Mouse (Mus musculus): Measurements from ENCODE around the gene Acsf3.

Gene Acsf3

DNA sequence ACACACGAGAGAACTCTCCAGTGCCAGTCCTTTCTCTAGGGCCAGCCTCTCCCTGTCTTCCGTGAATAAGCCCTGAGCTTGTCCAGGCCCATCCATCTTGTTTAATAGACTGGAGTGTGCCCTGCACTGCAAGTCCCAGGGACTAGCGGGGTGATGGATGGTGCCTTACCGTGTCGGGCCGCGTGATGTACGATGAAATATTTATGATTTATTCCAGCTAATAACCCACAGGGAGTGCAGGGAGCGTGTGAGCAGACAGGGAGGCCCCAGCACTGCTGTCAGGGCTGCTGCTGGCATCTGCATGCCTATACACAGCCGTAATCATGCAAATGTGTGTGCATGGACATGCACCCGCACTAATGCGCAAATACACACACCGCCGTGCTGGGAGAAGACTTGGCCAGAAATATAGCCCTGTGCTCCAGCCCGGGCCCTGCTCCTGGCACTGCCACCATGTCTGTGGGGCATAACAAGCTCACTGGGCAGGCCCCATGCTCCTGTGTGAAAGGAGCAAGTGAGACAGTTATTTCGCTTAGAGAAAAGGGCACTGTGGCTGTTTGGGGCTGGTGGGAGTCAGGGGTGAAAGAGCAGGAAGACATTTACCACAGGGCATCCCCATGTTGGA is 36.7 kb downstream of the Acsf3 start:
- DNase-seq (ENCODE audit: low spot score), result no peak

DNA sequence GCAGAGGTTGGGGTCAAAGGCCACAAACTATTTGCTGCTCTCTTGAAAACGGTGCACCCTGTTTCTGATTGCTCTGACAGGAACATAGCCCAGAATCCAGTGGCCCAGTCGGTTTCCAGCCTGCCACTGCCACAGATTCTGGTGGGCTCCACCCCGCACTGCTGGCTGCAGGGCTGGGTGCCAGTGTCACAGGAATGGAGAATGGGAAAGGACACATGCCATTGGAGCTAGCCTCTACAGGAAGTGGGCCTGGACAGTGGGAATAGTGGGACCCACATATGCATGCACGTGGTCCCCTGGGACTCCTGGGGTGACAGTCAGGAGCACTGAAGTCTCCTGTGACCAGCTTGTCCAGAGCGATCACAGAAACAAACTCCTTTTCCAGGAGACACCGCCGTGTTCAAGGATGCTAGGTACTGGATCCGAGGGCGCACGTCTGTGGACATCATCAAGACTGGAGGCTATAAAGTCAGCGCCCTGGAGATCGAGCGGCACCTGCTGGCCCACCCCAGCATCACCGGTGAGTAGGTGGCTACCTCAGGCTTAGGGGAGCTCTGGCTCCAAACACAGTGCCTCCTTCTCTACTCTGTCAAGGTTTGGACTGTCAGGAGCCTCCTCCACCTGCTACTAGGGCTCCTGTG is 37.4 kb downstream of the Acsf3 start:
- DNase-seq (ENCODE audit: low spot score), result no peak

DNA sequence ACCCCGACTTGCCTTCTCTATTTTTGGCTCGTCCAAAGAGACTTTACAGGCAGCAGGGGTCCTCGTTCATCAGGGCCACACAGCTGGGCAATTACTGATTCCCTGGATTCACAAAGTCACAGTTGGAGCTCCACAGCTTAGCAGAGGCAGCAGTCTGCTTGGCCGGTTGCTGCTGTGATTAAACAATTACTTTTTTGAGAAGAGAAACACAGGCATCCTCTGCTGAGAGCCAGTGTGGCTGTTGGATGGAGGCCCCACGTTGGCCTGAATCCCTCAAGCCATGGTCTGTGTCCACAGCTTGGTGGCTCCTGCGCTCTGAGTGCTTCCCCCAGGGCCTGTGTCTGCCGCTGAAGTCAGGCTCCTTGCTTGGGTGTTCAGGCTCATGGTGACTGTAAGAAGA is 39.3 kb downstream of the Acsf3 start:
- DNase-seq (ENCODE audit: low spot score), result no peak

DNA sequence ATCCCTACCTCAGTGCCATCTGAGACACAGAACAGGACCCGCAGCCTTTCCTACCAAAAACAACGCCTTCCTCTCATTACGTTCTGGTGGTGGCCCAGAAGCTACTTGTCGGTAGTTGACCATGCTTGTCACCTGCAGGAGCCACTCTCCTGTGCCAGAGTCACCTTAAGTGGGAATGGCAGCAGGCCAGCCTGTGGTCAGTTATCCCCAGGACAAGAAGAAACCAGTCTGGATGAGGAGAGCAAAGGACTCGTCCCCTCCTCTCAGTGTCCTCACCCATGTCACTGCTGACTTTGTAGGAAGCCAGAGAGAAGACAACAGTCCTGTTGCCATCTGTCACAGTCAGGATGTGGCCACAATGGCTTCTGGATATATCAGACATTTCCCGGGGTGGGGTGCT is 41.7 kb downstream of the Acsf3 start:
- no peak for DNase-seq (ENCODE audit: low spot score)

DNA sequence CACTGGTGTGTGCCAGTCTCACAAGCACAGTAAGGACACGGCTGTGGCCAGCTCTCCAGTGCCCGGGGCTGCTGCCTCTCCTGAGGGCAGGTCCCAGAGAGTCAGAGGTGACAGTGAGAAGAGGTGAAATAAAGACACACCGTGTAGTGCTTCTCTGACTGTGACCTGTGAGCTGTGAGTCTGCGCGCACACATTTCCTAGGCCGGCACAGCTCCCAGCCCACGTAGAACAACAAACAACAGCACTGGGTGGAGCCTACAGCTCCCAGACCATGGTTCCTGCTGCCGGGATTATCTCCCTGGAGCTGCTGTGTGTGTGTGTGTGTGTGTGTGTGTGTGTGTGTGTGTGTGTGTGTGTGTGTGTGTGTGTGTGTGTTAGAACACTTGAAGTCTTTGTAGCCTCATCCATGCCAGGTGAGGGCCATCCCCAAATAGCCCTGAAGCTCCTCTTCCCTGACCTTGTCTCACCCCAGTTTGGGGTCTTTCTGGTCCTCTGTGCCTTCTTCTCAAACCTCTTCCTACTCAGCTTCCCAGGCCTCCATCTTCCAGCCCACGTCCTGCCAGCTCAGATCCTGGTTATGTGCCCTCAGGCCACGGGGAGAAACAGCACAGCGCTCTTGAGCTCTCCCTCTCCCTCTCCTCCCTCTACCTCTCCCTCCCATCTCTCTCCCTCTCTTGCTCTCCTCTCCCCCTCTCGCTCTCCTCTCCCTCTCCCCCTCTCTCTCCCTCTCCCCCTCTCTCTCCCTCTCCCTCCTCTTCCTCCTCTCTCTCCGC is 42.6 kb downstream of the Acsf3 start:
- DNase-seq (ENCODE audit: low spot score), result no peak

DNA sequence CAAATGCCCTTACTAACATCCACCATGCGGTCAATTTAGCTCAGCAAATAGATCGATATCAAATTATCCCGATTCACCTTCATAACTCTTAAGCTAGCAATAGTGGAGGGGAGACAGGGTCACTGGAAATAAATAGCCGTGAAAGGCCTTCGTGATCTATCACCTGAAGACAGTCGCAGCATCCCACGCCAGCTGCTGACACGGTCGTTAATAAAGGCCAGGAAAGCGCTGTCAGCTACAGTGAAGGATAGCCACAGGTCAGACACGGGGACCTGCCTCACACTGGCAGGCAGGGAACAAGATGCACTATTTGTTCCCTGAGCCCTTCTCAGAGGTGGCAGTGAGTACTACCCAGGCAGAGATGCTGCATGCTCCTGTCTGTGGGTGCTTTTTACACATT is 44.5 kb downstream of the Acsf3 start:
- no peak for DNase-seq (ENCODE audit: low spot score)

DNA sequence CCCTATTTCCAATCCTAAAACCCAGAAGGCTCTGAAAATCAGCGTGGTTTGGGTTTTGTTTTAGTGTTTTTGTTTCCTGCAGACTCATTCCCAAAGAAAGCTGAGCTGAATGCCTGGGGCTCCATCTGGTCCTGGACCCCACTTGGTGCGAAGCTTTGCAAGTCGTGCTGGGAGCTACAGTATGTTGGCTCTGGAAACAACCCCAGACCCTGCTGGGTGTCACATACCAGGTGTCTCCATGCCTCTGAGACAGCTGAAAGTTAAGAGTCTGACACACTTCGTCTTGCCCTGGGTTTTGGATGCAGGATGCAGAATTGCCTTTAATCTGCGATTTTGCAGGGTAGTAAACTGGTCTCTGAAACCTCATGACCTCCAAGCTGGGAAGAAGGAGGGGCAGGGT is 49.3 kb downstream of the Acsf3 start:
- DNase-seq (ENCODE audit: low spot score), result no peak

DNA sequence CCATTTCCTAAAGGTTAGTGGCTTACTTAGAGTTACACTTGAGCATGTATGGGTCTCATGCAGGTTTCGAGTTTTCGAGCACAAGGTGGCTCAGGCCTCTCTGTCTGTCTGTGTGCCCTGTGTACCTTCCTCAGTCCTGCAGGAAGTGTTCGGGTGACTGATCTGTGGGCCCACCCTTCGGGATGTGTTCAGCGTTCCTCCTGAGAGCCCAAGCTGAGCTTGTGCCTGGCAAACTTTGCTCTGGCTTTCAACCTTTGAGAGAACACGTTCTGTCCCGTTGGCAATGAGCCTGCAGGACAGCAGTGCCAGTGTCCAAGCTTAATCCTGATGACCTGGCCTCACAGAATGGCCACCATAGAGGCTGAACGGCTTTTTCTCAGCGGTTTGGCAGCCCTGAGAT is 49.7 kb downstream of the Acsf3 start:
- DNase-seq (ENCODE audit: low spot score), result no peak

DNA sequence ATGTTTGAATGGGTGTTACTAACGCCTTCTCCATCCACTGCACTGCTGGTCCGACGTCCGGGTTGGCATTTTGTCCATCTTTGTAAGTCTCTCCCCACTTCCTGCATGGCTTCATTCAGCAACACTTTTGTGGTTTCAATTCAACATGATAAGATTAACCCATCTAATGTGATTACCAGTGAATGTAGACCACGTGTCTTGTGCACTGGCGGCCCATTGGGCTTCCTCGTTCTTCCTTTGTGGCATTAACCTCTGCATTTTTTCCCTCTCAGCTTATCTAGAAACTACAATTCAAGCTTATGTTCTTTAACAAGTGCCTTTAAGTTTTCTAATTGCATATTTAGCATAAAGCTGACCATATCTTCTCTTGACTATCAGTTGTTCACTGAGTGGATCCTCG is 50.1 kb downstream of the Acsf3 start:
- DNase-seq (ENCODE audit: low spot score), result no peak

DNA sequence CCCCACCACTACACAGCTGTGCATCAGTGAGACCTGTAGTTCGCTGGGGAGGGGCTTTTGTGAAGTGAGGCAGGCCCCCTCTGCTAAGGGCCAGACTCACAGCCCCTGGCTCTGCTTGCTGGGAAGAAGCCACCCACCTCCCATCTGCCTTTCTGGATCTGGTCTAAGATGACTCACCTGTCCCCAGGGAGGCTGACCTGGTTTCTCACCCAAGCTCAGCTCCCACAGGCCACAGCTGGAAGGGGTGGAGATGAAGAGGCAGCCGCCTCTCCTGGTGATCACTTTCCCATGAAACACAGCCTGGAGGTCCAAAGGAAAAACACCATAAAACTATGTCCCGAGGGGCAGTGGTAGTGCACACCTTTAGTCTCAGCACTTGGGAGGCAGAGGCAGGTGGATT is 54.1 kb downstream of the Acsf3 start:
- DNase-seq (ENCODE audit: low spot score), result no peak

DNA sequence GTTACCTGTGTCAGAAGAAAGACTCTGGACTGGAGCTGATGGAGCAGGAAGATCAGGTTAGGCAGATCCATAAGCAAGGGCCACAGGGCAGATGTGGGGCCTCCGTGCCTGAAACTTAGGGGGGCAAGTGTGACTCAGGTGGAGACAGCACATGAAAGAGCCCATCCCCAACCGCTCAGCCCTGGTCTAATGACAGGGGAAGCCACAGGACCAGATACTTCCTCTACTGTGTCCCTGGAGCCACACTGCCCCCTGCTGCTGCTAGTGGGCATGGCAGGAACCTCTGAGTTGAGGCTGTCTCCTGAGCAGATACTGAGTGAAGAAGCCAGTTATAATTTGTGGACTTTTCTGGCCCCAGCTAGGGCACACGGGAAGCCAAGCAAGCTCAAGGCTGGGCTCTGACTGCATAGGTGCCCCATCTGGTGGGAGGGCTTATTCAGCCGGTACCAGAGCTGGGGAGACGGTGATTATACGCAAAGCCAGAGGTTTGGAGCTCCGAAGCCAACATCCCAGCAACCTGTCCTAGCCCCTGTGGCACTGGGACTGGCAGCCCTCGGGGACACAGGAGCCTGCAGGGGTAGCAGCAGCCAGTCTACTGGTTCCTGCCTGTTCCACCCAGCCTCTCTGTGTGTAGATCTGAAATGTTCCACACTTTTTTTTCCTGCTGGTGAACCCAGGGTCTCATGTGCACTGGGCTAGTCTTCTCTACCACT is 55.2 kb downstream of the Acsf3 start:
- DNase-seq (ENCODE audit: low spot score), result peak; percentile 87

DNA sequence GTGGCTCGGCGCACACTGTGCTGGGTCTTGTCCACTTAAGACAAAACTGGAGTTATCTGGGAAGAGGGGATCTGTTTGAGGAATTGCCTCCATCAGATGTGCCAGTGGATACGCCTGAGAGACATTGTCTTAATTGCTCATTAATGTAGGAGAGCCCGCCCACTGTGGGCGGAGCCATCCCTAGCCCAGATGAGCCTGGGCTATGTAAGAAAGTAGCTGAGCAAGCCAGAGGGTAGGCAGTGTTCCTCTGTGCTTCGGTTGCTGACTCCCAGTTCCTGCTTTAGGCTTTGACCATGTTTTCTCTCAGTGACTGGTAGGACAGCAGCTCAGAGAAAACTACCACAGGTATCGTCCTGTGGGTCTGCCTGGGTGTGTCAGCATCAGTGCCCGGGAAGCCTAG is 59.1 kb downstream of the Acsf3 start:
- no peak for DNase-seq (ENCODE audit: low spot score)

DNA sequence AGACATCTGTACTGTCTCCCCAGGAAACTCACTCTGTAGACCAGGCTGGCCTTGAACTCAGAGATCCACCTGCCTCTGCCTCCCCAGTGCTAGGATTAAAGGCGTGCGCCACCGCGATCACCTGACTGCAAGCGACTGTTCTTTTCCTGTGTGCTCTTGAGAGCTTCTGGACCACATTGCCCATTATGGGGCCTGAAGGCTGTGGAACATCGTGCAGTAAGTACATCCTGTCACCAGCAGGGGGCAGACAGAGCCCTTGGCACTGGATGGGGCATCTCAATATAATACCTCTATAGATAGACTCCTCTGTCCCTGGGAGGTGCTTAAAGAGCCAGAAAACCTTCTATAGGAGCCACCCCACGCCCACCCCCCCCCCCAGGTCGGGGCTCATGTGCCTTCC is 59.7 kb downstream of the Acsf3 start:
- DNase-seq (ENCODE audit: low spot score), result peak; percentile 72

DNA sequence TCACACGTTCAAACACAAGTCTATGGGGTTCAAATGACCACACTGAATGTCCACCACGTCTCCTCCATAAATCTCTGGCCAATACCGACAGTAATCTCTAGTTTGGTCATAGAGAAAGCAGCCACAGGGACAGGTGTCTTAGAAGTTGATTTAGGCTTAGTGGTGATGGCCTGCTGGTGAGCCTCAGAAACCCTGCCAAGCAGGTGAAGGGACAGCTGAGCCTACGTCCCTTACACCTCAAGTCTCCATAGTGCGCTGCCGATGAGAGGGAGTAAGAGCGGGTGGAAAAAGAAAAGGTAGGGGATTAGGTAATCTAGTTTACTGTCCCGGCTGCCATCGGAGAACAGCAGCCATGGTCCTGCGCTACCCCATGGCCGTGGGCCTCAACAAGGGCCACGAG is 60.9 kb downstream of the Acsf3 start:
- DNase-seq (ENCODE audit: low spot score), result no peak

DNA sequence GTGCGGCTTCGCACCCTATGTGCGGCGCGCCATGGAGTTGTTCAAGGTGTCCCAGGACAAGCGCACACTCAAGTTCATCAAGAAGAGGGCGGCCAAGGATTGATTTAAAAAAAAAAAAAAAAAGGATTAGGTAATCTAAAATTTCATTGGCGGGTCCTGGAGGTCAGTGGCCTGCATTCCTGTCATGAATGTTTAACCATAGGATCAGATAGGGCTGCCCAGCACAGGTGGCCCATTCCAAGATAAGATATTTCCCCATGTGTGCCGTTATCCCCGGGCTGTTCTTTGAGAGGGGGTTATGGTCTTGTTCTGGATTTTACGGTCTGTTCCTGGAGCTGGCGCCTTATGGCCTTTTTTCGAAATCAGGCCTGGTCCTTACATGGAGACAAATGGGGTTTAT is 61.4 kb downstream of the Acsf3 start:
- no peak for DNase-seq (ENCODE audit: low spot score)

DNA sequence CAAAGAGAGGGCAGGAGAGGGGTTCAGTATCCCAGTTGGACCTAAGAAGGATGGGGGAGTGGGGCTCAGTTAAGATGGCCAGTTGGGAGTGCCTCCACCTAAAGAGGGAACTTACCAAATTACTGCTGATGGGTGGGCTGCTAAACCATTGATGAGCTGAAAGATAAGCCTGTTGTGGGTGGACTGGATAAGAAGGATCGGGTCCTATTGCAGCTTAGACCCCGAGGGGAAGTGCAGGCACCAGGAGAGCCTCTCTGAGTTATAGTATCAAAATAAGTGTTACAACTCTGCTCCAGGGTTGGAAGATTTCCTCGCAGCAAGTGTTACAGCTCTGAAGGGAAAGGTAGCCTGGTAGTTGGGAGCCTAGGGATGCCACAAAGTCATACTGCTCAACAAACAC is 68.9 kb downstream of the Acsf3 start:
- no peak for DNase-seq (ENCODE audit: low spot score)

DNA sequence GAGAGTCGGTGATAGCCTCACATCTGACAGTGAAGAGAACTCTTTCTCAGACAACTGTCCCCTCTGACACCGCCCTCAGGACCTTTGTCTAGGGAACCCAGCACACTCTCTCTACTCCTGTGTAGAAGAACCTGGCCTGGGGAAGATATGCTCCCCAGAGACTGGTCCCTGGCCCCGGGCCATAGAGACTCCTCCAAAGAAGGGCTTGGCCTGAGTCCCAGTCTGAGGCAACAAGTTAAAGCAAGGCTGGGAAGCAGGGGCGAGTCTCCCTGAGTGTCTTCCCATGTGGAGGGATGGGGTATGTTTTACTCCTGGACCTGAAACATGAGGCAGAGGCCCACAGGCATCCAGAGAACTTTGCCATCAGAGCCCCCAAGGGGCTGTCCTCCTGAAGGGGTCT is 70.4 kb downstream of the Acsf3 start:
- DNase-seq (ENCODE audit: low spot score), result peak; percentile 54

DNA sequence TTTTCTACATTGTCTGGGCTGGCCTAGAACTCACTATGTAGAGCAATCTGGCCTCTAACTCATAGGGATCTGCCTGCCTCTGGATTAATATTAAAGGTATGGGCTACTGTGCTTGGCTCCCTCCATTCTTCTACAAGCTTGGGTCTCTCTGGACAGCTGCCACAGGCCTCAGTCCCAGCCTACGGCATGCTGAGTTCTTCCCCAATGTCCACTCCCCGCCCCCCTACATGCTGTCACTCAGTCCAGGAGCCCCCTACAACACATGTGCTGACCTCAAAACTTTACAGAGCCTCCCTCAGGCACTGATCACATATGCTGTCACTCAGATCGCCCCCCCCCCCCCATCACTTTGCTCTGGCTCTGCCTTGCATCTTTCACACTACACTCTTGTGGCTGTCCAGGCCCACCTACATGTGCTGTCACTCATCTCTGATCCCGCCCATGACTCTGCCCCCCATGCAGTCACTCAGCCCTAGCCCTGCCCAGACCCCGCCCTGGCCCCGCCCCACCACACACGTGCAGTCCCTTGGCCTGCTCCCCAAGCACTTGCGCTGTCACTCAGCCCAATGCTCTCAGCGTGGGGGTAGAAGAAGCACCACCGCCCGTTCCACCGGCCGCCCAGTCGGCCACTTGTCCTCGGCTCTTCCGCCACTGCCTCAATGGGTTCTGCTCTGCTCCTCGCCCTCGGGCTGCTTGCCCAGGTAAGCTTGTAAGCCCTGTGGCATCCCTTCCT is 72.7 kb downstream of the Acsf3 start, which contains the start of gene Cdh15:
Gene Cdh15 (plus strand): TSS at position 138 of the 733 bp plus-strand sequence.
- DNase-seq (ENCODE audit: low spot score), result peak; percentile 33

DNA sequence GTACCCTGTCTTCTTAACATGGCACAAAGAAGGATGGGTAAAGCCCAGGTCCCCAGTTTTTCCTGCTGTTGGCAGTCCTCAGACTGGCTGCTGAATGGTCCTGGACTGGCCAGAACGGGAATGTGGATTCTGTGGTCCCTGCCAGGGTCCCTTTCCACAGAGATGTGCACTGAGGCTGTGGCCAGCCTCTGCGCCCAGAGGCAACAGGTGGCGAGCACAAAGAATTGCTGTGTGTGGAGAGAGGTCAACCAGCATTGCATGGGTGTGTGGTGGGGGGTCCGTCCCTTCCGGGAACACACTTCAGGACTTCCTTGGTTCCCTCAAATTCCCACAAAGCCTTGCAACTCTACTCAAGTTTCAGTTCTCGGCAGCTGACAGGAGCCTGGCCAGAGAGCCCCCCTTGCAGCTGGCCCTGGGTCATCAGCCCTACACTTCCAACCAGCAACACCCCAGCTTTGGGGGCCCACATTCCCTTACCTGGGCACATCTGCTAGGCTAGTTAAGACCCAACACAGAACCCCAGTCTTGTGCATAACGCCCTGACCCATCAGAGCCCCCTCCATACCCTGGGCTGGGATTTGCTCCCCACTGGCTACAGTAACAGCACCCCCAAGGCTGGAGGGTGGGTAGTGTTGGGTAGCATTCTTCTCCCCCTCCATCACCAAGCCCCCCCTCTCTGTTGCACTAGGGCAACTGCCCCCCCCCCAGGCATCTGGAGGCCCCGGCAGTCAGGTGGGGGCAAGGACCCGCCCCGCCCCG is 74.0 kb downstream of the Acsf3 start:
- no peak for DNase-seq (ENCODE audit: low spot score)

DNA sequence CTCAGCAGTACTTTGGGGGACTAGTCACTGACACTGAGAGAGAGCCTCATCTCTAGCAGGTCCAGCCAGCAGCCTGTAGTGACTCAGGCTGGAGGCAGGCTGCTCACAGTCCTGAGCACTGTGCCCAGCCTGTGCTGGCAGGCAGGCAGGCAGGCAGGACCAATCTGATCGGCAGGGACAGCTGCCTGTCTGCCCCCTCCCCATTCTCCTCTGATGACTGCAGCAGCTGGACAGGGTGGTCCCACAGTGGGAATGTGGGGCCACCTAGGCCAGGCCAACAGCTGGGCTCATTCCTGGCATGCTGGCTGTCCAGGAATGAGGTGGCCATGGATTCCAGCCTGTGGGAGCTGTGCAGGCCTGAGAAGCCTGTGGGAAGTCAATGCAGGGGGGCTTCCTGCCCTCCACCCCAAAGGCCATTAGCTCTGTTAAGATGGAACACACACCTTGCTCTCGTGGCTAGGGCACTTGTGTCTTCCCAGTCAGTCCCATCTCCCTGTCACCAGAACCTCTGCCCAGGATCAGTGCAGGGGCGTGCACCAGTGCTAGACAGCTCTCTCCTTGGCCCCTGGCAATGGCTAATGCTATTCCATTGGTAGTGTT is 75.5 kb downstream of the Acsf3 start:
- DNase-seq (ENCODE audit: low spot score), result no peak
